Mouse (Mus musculus) hindbrain, embryonic 11.5 days (tissue): ENCODE data around the gene Nup160. TPM values are rescaled to one million over a fixed set of nuclear protein-coding genes. Genes with fewer than 3 reads are reported as not detected.

ENCODE experiments used
- ATAC-seq: fragments of 200-750 bp; cut with Nextera tagmentation; 2 replicates; pipeline ENCODE4 v1.8.0; 2017; ENCODE audit warnings: mild to moderate bottlenecking, moderate TSS enrichment, moderate library complexity; ENCODE audit not compliant: low FRiP score
- DNase-seq: peaks from one replicate; pipeline ENCODE4 v3.0.0-alpha.2; 2015; ENCODE audit warnings: low spot score
- H3K27ac ChIP-seq: fragments of 300-500 bp; sonication (generic); 2 replicates; pipeline ENCODE4 v1.5.1; 2014; ENCODE audit warnings: mild to moderate bottlenecking, low read depth, low read length
- H3K27me3 ChIP-seq: fragments of 300-500 bp; sonication (generic); 2 replicates; pipeline ENCODE4 v1.6.1; 2014; ENCODE audit warnings: mild to moderate bottlenecking, low read length, moderate library complexity, mixed read lengths; ENCODE audit not compliant: control insufficient read depth, insufficient read depth
- H3K36me3 ChIP-seq: fragments of 300-500 bp; sonication (generic); 2 replicates; pipeline ENCODE4 v1.6.1; 2014; ENCODE audit warnings: mild to moderate bottlenecking, low read length, moderate library complexity, mixed read lengths; ENCODE audit not compliant: control insufficient read depth, insufficient read depth
- H3K4me1 ChIP-seq: fragments of 300-500 bp; sonication (generic); replicated peaks from 2 replicates; pipeline ENCODE4 v1.6.1; 2014; ENCODE audit warnings: low read length, mixed read lengths; ENCODE audit not compliant: control insufficient read depth, insufficient read depth
- H3K4me2 ChIP-seq: fragments of 300-500 bp; sonication (generic); replicated peaks from 2 replicates; pipeline ENCODE4 v1.6.1; 2014; ENCODE audit warnings: mild to moderate bottlenecking, low read depth, low read length
- H3K4me3 ChIP-seq: fragments of 300-500 bp; sonication (generic); 2 replicates; pipeline ENCODE4 v1.5.1; 2014; ENCODE audit warnings: low read depth, low read length
- H3K9ac ChIP-seq: fragments of 300-500 bp; sonication (generic); 2 replicates; pipeline ENCODE4 v1.6.1; 2014; ENCODE audit warnings: low read depth, low read length
- H3K9me3 ChIP-seq: fragments of 300-500 bp; sonication (generic); 2 replicates; pipeline ENCODE4 v1.6.1; 2016; ENCODE audit warnings: low read length; ENCODE audit not compliant: control insufficient read depth
- WGBS: fragments of 180-500 bp; shearing (Covaris S2); extraction: QIAGEN DNeasy Blood & Tissue Kit; methylation state at CpG from one replicate; pipeline ENCODE4 v1.1.7; 2014; 5-methylcytosine and 5-hydroxymethylcytosine counted together
- polyA plus RNA-seq: library from polyadenylated mRNA; unstranded; fragments of >200 nt; fragmentation: Nextera tagmentation; extraction: Ambion mirVana; gene quantifications from 2 replicates; pipeline ENCODE4 v1.2.1, GENCODE M21; 2014

The Nup160 gene
- polyA plus RNA-seq: 55.2 and 55.4 TPM in 2 replicates

DNA sequence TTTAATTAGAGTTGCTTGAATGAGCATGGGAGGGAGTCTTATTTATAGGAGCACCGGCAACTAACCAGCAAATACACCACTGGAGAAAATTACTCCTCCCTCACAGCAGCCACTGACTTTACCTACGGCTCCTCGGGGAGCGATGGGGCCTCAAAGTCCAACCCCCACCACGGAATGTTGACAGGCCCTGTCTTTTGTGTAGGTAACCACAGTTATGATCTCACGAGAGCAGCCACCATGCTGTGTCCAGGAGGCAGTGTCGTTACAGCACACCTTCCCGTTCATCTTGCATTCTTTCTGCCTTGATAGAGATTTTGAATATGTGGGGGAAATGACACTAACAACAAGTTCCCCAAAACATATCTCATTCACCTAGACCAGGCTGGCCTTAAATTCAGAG lies at the start of gene Nup160:
Gene Nup160, plus strand, starts transcription at position 209 of the 400 bp plus-strand sequence.
- Histone ChIP-seq H3K36me3 (no peaks in the 10 kb centered on the region), H3K27ac (no peak within 1 kb of the TSS), H3K9me3 (no peaks in the 10 kb centered on the region), H3K4me3 (no peak within 1 kb of the TSS), H3K9ac (no peak within 1 kb of the TSS), H3K4me2 (no peak within 1 kb of the TSS), H3K4me1 (no peaks in the 10 kb centered on the region), H3K27me3 (no peaks in the 10 kb centered on the region)
- ATAC-seq (no peak), DNase-seq (no peak)
- WGBS: 79% methylated on average over 8 of the region's 8 CpGs

DNA sequence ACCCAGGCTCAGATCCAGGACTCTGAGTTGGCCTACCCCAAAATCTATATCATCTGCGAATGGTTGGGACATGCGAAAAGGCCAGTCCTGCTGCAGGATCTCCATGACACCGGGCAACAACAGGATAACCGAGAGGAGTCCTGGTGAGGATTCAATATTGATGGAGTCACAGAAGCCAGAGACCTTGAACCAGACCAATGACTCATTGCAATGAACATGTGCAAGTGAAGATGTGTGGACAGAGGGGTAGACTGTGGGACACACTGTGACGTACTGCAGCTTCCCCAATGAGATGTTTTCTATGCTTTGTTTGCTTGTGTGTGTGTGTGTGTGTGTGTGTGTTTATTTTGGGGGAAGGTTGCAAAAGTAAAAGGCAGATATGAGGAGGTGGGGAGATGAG lies 48.8 kb upstream of the Nup160 start:
- WGBS: 91% methylated on average over 5 of the region's 5 CpGs
- H3K9me3 ChIP-seq: no peaks in the 10 kb centered on the region
- no peak overlapping the region for H3K9ac ChIP-seq
- H3K4me3 ChIP-seq: no peak overlapping the region
- no peak overlapping the region for H3K4me2 ChIP-seq
- H3K27me3 ChIP-seq: no peaks in the 10 kb centered on the region
- DNase-seq (no peak), ATAC-seq (no peak)
- no peaks in the 10 kb centered on the region for H3K4me1 ChIP-seq
- H3K36me3 ChIP-seq: no peaks in the 10 kb centered on the region
- no peak overlapping the region for H3K27ac ChIP-seq

DNA sequence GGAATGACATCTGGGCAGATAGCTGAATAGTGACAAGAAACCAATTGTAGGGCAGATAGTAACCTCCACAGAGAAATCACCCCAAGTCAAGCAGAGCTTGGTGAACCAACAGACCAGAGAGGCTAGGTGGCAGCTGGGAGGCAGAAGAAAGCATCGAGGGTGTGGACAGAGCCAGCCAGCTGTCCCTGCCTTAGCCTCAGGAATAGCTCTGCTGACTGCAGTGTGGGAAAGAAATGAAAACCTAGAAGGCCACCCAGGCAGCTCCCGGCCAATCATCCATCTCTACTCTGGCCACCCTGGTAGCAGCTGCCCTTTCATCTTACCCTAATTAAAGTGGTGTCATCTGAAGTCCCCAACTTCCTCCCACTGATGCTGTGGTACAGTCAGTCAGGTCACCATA lies 47.5 kb upstream of the Nup160 start:
- no peaks in the 10 kb centered on the region for H3K36me3 ChIP-seq
- no peaks in the 10 kb centered on the region for H3K4me1 ChIP-seq
- ATAC-seq (no peak), DNase-seq (no peak)
- H3K9ac ChIP-seq: no peak overlapping the region
- no peak overlapping the region for H3K27ac ChIP-seq
- no peaks in the 10 kb centered on the region for H3K27me3 ChIP-seq
- WGBS: 61% methylated on average over 2 of the region's 2 CpGs
- H3K4me3 ChIP-seq: no peak overlapping the region
- H3K4me2 ChIP-seq: no peak overlapping the region
- H3K9me3 ChIP-seq: no peaks in the 10 kb centered on the region

DNA sequence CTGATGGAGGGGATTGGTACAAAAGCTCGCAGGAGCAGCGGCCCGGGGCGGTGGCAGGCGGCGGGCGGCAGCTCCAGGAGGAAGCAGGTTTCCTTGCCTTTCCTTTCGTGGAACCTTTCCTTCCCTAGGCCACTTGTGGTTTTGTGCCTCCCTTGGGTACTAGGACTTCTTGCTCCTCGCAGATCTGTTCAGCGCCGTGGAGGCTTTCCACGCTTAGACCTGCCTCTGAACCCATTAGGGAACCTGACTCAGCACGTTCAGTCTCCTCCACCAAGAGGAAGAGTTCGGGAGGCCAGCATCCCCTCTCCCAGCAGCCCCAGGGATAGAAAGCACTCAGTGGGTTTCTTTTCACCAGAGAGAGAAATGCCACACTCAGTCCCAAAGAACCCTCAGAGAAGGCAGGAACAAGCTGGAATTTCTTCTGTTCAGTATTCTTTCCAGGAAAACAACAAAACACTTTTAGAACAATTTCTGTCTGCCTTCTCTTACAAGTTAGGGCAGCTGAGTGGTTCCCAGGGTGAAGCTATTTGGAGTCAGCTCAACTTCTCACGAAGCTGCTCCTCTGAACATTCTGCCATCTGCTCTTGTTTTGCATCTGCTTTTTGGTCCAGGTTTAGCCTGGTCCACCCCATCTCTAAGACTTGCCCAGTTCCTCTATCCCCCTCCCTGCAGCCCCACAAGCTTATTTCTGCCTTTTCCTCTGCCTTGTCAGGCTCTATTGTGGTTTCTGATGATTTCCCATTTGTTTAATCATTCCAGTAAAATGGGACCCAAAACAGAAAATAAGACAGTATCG lies 44.9 kb upstream of the Nup160 start:
- no peak for ATAC-seq
- H3K4me1 ChIP-seq: no peaks in the 10 kb centered on the region
- 79% methylated on average over 16 of the region's 16 CpGs for WGBS

DNA sequence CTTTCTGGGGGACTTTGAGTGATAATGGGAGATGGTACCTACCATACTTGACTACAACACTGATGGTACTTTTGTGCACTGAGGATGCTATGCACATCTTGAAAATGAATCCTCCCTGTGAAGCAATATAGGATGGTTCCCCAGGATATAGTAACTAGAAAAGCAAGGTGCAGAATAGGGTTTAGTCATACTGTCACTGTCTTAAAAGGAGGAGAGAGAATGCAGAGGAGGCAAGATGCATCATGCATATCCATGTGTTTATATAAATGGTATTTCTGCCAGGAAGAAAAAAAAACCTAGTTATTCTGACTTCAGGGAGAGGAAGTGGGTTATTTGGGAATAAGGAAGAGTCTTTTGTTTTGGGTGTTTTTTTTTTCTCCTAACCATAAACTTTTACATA lies 42.3 kb upstream of the Nup160 start:
- Histone ChIP-seq H3K27me3 (no peaks in the 10 kb centered on the region), H3K9me3 (no peaks in the 10 kb centered on the region), H3K4me3 (no peak overlapping the region), H3K27ac (no peak overlapping the region), H3K4me1 (no peaks in the 10 kb centered on the region), H3K9ac (no peak overlapping the region), H3K4me2 (no peak overlapping the region), H3K36me3 (no peaks in the 10 kb centered on the region)
- DNase-seq (no peak), ATAC-seq (no peak)

More for the DNA sequence above, 44.9 kb upstream of the Nup160 start:
- no peaks in the 10 kb centered on the region for H3K36me3 ChIP-seq
- H3K9ac ChIP-seq: no peak overlapping the region
- H3K27me3 ChIP-seq: no peaks in the 10 kb centered on the region
- DNase-seq: no peak
- H3K4me3 ChIP-seq: no peak overlapping the region
- no peak overlapping the region for H3K27ac ChIP-seq
- H3K9me3 ChIP-seq: no peaks in the 10 kb centered on the region
- H3K4me2 ChIP-seq: no peak overlapping the region

DNA sequence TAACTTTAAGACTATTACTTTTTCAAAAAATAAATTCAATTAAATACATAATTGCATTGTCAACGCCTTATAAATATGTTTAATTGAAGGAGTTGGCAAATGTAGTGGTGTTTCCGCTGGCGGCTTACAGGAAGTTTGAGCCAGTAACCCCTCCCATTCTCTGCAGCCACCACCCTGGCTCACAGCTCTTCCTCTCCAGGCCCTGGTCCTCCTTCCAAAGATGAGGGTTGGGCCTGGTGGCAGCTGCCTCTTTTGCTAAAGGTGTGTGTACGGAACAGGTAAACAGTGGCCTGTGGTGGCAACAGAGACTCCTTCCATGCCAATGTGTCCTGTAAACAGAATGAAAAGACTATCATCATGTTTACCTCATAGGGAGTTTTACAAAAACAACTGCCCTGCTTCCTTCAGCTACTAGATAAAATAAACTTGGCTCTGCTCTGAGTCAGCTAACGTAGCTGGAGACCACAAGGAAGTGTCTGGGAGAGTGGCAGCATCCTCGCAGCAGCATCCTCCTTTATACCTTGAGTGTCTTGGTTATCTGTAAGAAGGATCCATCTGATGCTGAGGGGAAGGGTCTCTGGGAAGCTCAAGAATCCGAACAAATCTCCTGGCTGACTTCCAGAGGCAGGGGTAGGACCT lies 41.8 kb upstream of the Nup160 start:
- no peak for DNase-seq
- Histone ChIP-seq H3K9me3 (no peaks in the 10 kb centered on the region), H3K4me1 (no peaks in the 10 kb centered on the region), H3K9ac (no peak overlapping the region), H3K27ac (no peak overlapping the region), H3K4me3 (no peak overlapping the region), H3K27me3 (no peaks in the 10 kb centered on the region), H3K4me2 (no peak overlapping the region), H3K36me3 (no peaks in the 10 kb centered on the region)
- WGBS: 75% methylated on average over 7 of the region's 7 CpGs
- no peak for ATAC-seq

DNA sequence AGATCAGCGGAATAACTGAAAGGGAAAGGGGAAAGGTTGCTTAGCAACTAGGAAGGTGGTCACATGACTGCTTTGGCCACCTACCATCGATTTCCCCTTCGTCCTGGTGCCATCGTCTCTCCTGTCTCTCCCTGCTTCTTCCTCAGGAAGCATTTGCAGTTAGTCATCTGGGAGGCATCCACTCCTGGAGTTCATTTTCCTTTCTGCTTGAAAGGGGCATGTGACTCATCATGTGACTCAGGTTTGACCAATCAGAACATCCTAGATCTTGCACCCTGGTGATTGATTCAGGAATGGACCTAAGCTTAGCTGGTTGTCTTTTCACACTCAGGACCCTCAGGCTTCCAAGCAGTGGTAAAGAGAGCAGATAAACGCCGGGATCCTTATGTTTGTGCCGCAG lies 40.2 kb upstream of the Nup160 start:
- DNase-seq (no peak), ATAC-seq (no peak)
- WGBS: 90% methylated on average over 7 of the region's 7 CpGs
- no peaks in the 10 kb centered on the region for H3K27me3 ChIP-seq
- no peaks in the 10 kb centered on the region for H3K4me1 ChIP-seq
- no peak overlapping the region for H3K4me2 ChIP-seq
- H3K27ac ChIP-seq: no peak overlapping the region
- no peaks in the 10 kb centered on the region for H3K36me3 ChIP-seq
- H3K9me3 ChIP-seq: no peaks in the 10 kb centered on the region
- H3K9ac ChIP-seq: no peak overlapping the region
- H3K4me3 ChIP-seq: no peak overlapping the region

DNA sequence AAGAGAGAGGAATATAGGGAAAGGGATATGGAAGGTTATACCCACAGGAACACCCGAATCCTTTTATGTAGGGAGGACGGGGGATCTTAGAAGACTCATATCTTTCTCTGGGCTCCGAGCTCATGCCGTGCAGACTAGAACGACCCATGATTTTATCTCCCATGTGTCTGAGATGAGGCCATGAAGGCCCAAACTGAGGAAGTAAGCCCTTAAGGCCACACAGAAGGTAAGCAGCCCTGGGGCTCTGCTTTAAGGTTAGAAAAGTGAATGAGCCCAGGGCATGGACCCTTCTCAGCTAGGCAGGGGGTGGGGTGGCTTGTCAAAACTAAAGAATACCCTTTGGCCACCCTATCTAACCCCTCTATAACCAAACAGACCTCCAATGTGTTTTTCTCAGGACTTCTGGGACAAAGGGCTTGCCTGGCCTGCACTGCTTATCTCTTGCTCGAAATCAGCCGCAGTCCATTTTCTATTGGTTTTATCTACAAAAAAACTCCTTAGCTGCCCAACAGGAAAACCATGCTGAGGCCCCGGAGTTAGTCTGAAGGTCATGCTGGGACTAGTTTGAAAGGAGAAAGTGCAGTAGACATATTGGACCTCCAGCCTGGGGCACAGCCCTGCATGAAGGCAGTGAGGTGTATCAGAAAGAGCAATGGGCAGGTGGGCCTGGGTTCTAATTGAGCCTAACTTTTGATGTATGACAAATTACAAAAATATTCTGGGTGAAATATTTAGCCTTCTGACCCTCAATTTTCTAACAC lies 37.8 kb upstream of the Nup160 start:
- no peak overlapping the region for H3K9ac ChIP-seq
- H3K9me3 ChIP-seq: no peaks in the 10 kb centered on the region
- no peaks in the 10 kb centered on the region for H3K4me1 ChIP-seq
- no peak overlapping the region for H3K4me3 ChIP-seq
- ATAC-seq (no peak), DNase-seq (no peak)
- no peak overlapping the region for H3K27ac ChIP-seq
- H3K27me3 ChIP-seq: no peaks in the 10 kb centered on the region
- no peaks in the 10 kb centered on the region for H3K36me3 ChIP-seq
- no peak overlapping the region for H3K4me2 ChIP-seq
- 86% methylated on average over 8 of the region's 8 CpGs for WGBS
